Mouse (Mus musculus) kidney, embryonic 15.5 days (tissue): ENCODE measurements around the gene Large2. TPM values are rescaled to one million over a fixed set of nuclear protein-coding genes. Genes with fewer than 3 reads are reported as not detected.
"Not testable (repeated sequence)": the region's sequence is repeated elsewhere in the genome, so short reads cannot be mapped to it uniquely, and the experiment has no call there.

Source experiments
- ATAC-seq: fragments of 200-750 bp; cut with Nextera tagmentation; replicated peaks from 2 replicates; pipeline ENCODE4 v1.8.0; 2017; ENCODE audit warnings: moderate TSS enrichment; ENCODE audit not compliant: low FRiP score
- H3K27ac ChIP-seq: fragments of 300-500 bp; sonication (generic); 2 replicates; pipeline ENCODE4 v1.5.1; 2015; ENCODE audit warnings: mild to moderate bottlenecking, inconsistent platforms
- H3K27me3 ChIP-seq: fragments of 300-500 bp; sonication (generic); 2 replicates; pipeline ENCODE4 v1.6.1; 2015; ENCODE audit warnings: inconsistent platforms
- H3K36me3 ChIP-seq: fragments of 300-500 bp; sonication (generic); 2 replicates; pipeline ENCODE4 v1.6.1; 2015; ENCODE audit warnings: inconsistent platforms
- H3K4me1 ChIP-seq: fragments of 300-500 bp; sonication (generic); 2 replicates; pipeline ENCODE4 v1.6.1; 2015; ENCODE audit warnings: inconsistent platforms
- H3K4me2 ChIP-seq: fragments of 300-500 bp; sonication (generic); 2 replicates; pipeline ENCODE4 v1.6.1; 2015; ENCODE audit warnings: moderate library complexity, mild to moderate bottlenecking, inconsistent platforms
- H3K4me3 ChIP-seq: fragments of 300-500 bp; sonication (generic); replicated peaks from 2 replicates; pipeline ENCODE4 v1.5.1; 2015; ENCODE audit warnings: mild to moderate bottlenecking, inconsistent platforms
- H3K9ac ChIP-seq: fragments of 300-500 bp; sonication (generic); 2 replicates; pipeline ENCODE4 v1.6.1; 2015; ENCODE audit warnings: mild to moderate bottlenecking, inconsistent platforms
- H3K9me3 ChIP-seq: fragments of 300-500 bp; sonication (generic); replicated peaks from 2 replicates; pipeline ENCODE4 v1.6.1; 2016; ENCODE audit warnings: inconsistent platforms
- WGBS: fragments of 180-500 bp; shearing (Covaris S2); methylation state at CpG from one replicate; pipeline ENCODE4 v1.1.7; 2015; ENCODE audit warnings: mixed read lengths; 5-methylcytosine and 5-hydroxymethylcytosine counted together
- polyA plus RNA-seq: library from polyadenylated mRNA; unstranded; fragments of >200 nt; fragmentation: Nextera tagmentation; extraction: Ambion mirVana; gene quantifications from 2 replicates; pipeline ENCODE4 v1.2.1, GENCODE M21; 2015

Gene Large2
- polyA plus RNA-seq, 1 experiment from 2014 or later, result 29.5 TPM

DNA sequence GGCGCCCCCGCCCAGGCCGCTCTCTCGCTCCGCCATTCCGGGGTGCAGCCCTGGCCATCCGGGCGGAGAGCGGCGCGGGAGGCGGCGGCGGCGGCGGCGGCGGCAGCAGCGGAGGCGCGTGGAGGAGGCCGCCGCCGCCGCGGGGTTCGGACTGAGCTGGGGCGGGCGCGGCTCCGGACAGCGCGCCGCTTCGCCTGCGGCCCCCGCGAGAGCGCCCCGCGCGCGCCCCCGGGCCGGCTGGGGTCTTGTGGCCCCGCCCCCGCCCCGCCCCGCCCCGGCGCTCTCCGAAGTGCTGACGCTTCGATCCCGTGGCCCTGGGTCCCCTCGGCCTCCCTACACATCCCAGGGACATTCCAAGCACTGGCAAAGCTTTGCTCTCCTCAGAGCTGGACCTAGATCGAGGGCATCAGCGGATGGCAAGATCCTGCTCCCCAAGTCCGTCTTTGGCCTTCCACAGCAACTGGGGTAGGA is 26.5 kb upstream of the Large2 start, which contains the start of gene Mapk8ip1:
Gene Mapk8ip1 (minus strand): TSS at position 173 of the 471 bp plus-strand sequence.
- peaks cover 27% of the 10 kb centered on the region for H3K36me3 ChIP-seq
- no peaks in the 10 kb centered on the region for H3K9me3 ChIP-seq
- peaks cover 11% of the 10 kb centered on the region for H3K4me1 ChIP-seq
- peak within 1 kb of the TSS; percentile 85 for H3K4me2 ChIP-seq
- ATAC-seq, result peak; percentile 84
- peak within 1 kb of the TSS; percentile 64 for H3K9ac ChIP-seq
- no peak within 1 kb of the TSS for H3K27ac ChIP-seq
- peak within 1 kb of the TSS; percentile 67 for H3K4me3 ChIP-seq
- WGBS, result under 1% methylated on average over 39 of the region's 59 CpGs
- peaks cover 8% of the 10 kb centered on the region for H3K27me3 ChIP-seq

DNA sequence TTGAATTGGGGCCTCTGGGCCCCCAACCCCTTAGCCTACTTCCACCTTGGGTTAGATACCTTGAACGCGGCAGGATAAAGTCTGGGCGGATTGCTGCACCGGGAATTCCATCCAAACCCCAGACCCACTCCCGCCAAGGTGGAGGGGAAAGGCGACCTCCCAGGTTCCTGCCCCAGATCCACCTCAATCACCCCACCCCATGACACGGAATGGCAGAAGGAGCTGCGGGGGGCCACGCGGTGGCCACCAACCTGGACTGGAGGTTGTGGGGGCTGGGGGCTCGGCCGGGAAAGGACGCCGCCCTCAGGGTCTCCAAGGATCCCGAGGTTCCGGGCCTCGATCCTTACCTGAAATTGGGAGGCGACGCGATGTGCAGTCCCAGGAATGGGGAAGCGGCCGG is 26.0 kb upstream of the Large2 start:
- ATAC-seq, result no peak
- H3K36me3 ChIP-seq, result peaks cover 22% of the 10 kb centered on the region
- peak overlapping the region; percentile 64 for H3K9ac ChIP-seq
- H3K27ac ChIP-seq, result no peak overlapping the region
- 2% methylated on average over 22 of the region's 22 CpGs for WGBS
- H3K4me1 ChIP-seq, result peaks cover 11% of the 10 kb centered on the region
- peak overlapping the region; percentile 67 for H3K4me3 ChIP-seq
- H3K4me2 ChIP-seq, result peak overlapping the region; percentile 85
- H3K27me3 ChIP-seq, result peaks cover 8% of the 10 kb centered on the region
- H3K9me3 ChIP-seq, result no peaks in the 10 kb centered on the region

DNA sequence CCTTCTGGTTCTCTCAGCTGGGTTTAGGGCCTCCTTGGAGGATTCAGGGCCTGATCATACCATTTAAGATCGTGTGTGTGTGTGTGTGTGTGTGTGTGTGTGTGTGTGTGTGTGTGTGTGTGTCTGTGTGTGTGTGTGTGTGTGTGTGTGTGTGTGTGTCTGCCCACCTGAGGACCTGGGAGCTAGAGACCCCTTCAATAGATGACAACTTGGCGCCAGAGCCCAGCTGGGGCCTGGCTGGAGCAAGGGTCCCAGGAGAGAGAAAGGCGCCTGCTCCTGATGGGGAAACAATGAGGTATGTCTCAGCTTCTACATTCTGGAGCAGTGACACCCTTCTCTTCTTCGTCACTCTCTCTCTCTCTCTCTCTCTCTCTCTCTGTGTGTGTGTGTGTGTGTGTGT is 25.2 kb upstream of the Large2 start:
- H3K4me2 ChIP-seq, H3K9ac ChIP-seq, H3K27me3 ChIP-seq, ATAC-seq, H3K9me3 ChIP-seq, H3K27ac ChIP-seq, H3K4me3 ChIP-seq: not testable (repeated sequence)
- Histone ChIP-seq H3K4me1 (peaks cover 11% of the 10 kb centered on the region), H3K36me3 (peaks cover 14% of the 10 kb centered on the region)
- 83% methylated on average over 3 of the region's 4 CpGs for WGBS

- Histone ChIP-seq H3K27me3 (peaks cover 8% of the 10 kb centered on the region), H3K36me3 (no peaks in the 10 kb centered on the region), H3K9ac (no peak overlapping the region), H3K4me2 (no peak overlapping the region), H3K27ac (no peak overlapping the region), H3K4me1 (peaks cover 23% of the 10 kb centered on the region), H3K4me3 (no peak overlapping the region), H3K9me3 (no peaks in the 10 kb centered on the region)
- no peak for ATAC-seq
- 67% methylated on average over 1 of the region's 1 CpGs for WGBS
Measured at GRCm38 (mm10) chr2:92397436-92397835, 22.8 kb upstream of the Large2 start.

DNA sequence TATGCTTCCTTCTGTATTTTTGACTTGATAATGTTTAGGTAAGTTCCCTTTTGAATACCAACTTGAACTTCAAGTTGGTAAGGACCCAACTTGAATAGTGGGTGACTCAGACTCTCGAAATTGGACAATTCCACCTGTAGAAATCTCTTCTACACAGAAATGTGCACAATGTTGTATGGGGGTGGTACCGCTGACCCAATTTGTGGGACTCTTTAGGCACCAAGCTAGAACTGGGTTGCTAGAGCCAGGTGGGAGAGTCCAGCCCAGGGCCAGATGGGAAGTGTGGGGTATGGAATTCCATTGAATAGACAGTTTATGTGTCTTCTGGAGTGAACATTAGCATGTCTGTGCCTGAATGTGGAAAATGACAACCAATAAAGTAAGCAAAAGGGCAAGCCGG is 20.9 kb upstream of the Large2 start:
- Histone ChIP-seq H3K4me1 (peaks cover 32% of the 10 kb centered on the region), H3K9ac (no peak overlapping the region), H3K27me3 (peaks cover 3% of the 10 kb centered on the region), H3K9me3 (no peaks in the 10 kb centered on the region), H3K4me3 (no peak overlapping the region), H3K36me3 (no peaks in the 10 kb centered on the region), H3K27ac (no peak overlapping the region), H3K4me2 (no peak overlapping the region)
- 85% methylated on average over 3 of the region's 3 CpGs for WGBS
- no peak for ATAC-seq

GRCm38 (mm10) chr2:92392318-92393264 is 17.9 kb upstream of the Large2 start:
- Histone ChIP-seq H3K9me3 (no peaks in the 10 kb centered on the region), H3K4me1 (peaks cover 55% of the 10 kb centered on the region), H3K4me2 (peak overlapping the region; percentile 67), H3K27ac (peak overlapping the region; percentile 92), H3K36me3 (no peaks in the 10 kb centered on the region), H3K9ac (peak overlapping the region; percentile 48), H3K4me3 (peak overlapping the region; percentile 46), H3K27me3 (no peaks in the 10 kb centered on the region)
- ATAC-seq, result peak; percentile 12; the same call in 1 of the 2 replicates
- 2% methylated on average over 26 of the region's 26 CpGs for WGBS

- H3K4me2 ChIP-seq, result peak overlapping the region; percentile 67
- no peaks in the 10 kb centered on the region for H3K27me3 ChIP-seq
- peak overlapping the region; percentile 48 for H3K9ac ChIP-seq
- peaks cover 7% of the 10 kb centered on the region for H3K36me3 ChIP-seq
- 19% methylated on average over 11 of the region's 11 CpGs for WGBS
- ATAC-seq, result peak; percentile 3; the same call in 1 of the 2 replicates
- H3K4me1 ChIP-seq, result peaks cover 56% of the 10 kb centered on the region
- H3K27ac ChIP-seq, result peak overlapping the region; percentile 92
- peak overlapping the region; percentile 46 for H3K4me3 ChIP-seq
- no peaks in the 10 kb centered on the region for H3K9me3 ChIP-seq
Measured at GRCm38 (mm10) chr2:92391703-92392317, 17.1 kb upstream of the Large2 start.

DNA sequence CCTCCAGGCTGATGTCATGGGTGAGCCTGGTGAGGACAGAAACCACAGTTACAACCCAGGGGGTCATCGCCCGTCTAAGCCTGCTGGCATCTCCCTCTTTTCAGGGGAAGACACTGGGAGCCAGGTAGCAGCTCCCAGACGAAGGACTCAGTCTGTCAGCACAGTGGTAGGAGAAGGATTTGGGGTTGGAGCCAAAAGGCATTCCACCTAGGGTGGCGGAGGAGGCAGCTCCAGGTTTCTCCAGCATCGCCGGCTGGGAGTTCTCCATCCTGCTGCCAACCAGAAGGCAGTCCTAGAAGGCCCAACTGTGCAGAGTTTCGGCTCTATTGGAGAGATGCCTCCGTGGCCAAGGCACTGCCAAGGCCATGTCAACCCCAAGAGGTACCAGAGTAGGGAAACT is 16.4 kb upstream of the Large2 start:
- Histone ChIP-seq H3K27ac (0 out of 2 replicates have a peak overlapping the region, but pooled peaks have one; percentile 92), H3K9me3 (no peaks in the 10 kb centered on the region), H3K27me3 (no peaks in the 10 kb centered on the region), H3K9ac (no peak overlapping the region), H3K36me3 (peaks cover 14% of the 10 kb centered on the region), H3K4me1 (peaks cover 56% of the 10 kb centered on the region), H3K4me2 (peak overlapping the region; percentile 67), H3K4me3 (no peak overlapping the region; the same call in 1 of the 2 replicates)
- 82% methylated on average over 8 of the region's 8 CpGs for WGBS
- no peak for ATAC-seq

DNA sequence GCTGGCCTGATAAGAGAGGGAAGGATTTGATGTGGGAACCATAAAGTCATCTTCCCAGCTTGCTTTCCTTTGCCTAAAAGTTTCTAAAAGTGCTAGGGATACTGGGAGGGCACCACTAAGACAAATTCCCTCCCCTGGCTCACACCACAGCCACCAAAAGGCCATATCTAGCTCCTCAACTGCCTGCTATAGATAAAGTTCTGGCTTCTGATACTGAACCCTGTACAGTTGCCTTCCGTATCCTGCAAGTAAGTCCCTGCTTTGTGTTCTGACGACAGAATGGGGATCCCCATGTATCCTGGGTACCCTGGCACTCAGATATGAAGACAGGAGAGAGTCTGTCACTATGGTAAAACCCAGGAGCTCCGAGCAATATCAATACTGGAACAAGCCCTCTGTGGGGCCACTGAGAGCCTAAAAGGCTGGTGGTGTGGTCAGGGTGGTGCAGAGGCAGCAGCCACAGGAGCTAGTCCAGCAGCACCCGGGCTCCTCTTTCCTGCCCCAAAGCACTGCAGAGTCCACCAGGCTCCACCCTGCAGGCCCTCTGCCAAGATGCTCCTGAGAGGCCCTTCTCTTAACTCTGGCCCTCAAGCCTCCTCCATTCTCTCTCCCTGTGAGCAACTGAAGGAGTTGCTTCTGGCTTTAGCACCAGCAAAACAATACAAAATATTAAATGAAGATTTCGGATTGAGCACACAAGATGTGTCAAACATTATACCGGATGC is 15.7 kb upstream of the Large2 start:
- Histone ChIP-seq H3K4me2 (0 out of 2 replicates have a peak overlapping the region, but pooled peaks have one; percentile 88), H3K9ac (no peak overlapping the region), H3K4me1 (peaks cover 56% of the 10 kb centered on the region), H3K4me3 (no peak overlapping the region), H3K9me3 (no peaks in the 10 kb centered on the region), H3K27me3 (no peaks in the 10 kb centered on the region), H3K36me3 (peaks cover 21% of the 10 kb centered on the region), H3K27ac (0 out of 2 replicates have a peak overlapping the region, but pooled peaks have one; percentile 88)
- WGBS, result 73% methylated on average over 6 of the region's 6 CpGs
- no peak for ATAC-seq

- 4% methylated on average over 10 of the region's 10 CpGs for WGBS
- peak overlapping the region; percentile 81 for H3K4me3 ChIP-seq
- peak overlapping the region; percentile 88 for H3K27ac ChIP-seq
- H3K9me3 ChIP-seq, result no peaks in the 10 kb centered on the region
- peaks cover 29% of the 10 kb centered on the region for H3K36me3 ChIP-seq
- ATAC-seq, result no peak
- peaks cover 56% of the 10 kb centered on the region for H3K4me1 ChIP-seq
- H3K9ac ChIP-seq, result 0 out of 2 replicates have a peak overlapping the region, but pooled peaks have one; percentile 69
- H3K4me2 ChIP-seq, result peak overlapping the region; percentile 88
- no peaks in the 10 kb centered on the region for H3K27me3 ChIP-seq
Measured at GRCm38 (mm10) chr2:92389645-92390044, 15.0 kb upstream of the Large2 start.

GRCm38 (mm10) chr2:92388891-92389641 is 14.4 kb upstream of the Large2 start:
- WGBS, result under 1% methylated on average over 61 of the region's 62 CpGs
- H3K36me3 ChIP-seq, result peaks cover 34% of the 10 kb centered on the region
- peak overlapping the region; percentile 88 for H3K4me2 ChIP-seq
- peaks cover 56% of the 10 kb centered on the region for H3K4me1 ChIP-seq
- H3K4me3 ChIP-seq, result peak overlapping the region; percentile 81
- H3K27ac ChIP-seq, result peak overlapping the region; percentile 88
- no peaks in the 10 kb centered on the region for H3K9me3 ChIP-seq
- peak; percentile 90 for ATAC-seq
- no peaks in the 10 kb centered on the region for H3K27me3 ChIP-seq
- peak overlapping the region; percentile 69 for H3K9ac ChIP-seq
